Mouse (Mus musculus) limb, embryonic 13.5 days (tissue): ENCODE results near the gene Prrc2b. TPM values are rescaled to one million over a fixed set of nuclear protein-coding genes. Genes with fewer than 3 reads are reported as not detected.

ENCODE experiments used
- ATAC-seq: fragments of 200-750 bp; cut with Nextera tagmentation; 2 replicates; pipeline ENCODE4 v1.8.0; 2017; ENCODE audit warnings: low read depth, moderate number of reproducible peaks, moderate TSS enrichment; ENCODE audit not compliant: low FRiP score
- H3K27ac ChIP-seq: fragments of 300-500 bp; sonication (generic); 2 replicates; pipeline ENCODE4 v1.5.1; 2015; ENCODE audit warnings: inconsistent platforms, mild to moderate bottlenecking, moderate library complexity
- H3K27me3 ChIP-seq: fragments of 300-500 bp; sonication (generic); 2 replicates; pipeline ENCODE4 v1.6.1; 2015; ENCODE audit warnings: mild to moderate bottlenecking, inconsistent platforms
- H3K36me3 ChIP-seq: fragments of 300-500 bp; sonication (generic); 2 replicates; pipeline ENCODE4 v1.6.1; 2015; ENCODE audit warnings: inconsistent platforms, mild to moderate bottlenecking, moderate library complexity
- H3K4me1 ChIP-seq: fragments of 300-500 bp; sonication (generic); 2 replicates; pipeline ENCODE4 v1.6.1; 2015; ENCODE audit warnings: inconsistent platforms
- H3K4me2 ChIP-seq: fragments of 300-500 bp; sonication (generic); replicated peaks from 2 replicates; pipeline ENCODE4 v1.6.1; 2015; ENCODE audit warnings: inconsistent platforms, mild to moderate bottlenecking, moderate library complexity
- H3K4me3 ChIP-seq: fragments of 300-500 bp; sonication (generic); 2 replicates; pipeline ENCODE4 v1.5.1; 2015; ENCODE audit warnings: moderate library complexity, mild to moderate bottlenecking, inconsistent platforms
- H3K9ac ChIP-seq: fragments of 300-500 bp; sonication (generic); 2 replicates; pipeline ENCODE4 v1.6.1; 2015; ENCODE audit warnings: mild to moderate bottlenecking, inconsistent platforms
- H3K9me3 ChIP-seq: fragments of 300-500 bp; sonication (generic); 2 replicates; pipeline ENCODE4 v1.6.1; 2016; ENCODE audit warnings: inconsistent platforms
- WGBS: fragments of 180-500 bp; shearing (Covaris S2); methylation state at CpG from one replicate; pipeline ENCODE4 v1.1.7; 2015; 5-methylcytosine and 5-hydroxymethylcytosine counted together
- polyA plus RNA-seq: library from polyadenylated mRNA; unstranded; fragments of >200 nt; fragmentation: Nextera tagmentation; extraction: Ambion mirVana; gene quantifications from 2 replicates; pipeline ENCODE4 v1.2.1, GENCODE M21; 2015

Prrc2b gene
- polyA plus RNA-seq, 1 experiment from 2014 or later: 52.7 TPM

GRCm38 (mm10) chr2:32154334-32154997, 3.6 kb downstream of the Prrc2b start:
- H3K4me1 ChIP-seq: peaks cover 81% of the 10 kb centered on the region
- 24% methylated on average over 9 of the region's 9 CpGs for WGBS
- no peaks in the 10 kb centered on the region for H3K36me3 ChIP-seq
- ATAC-seq: no peak
- H3K9me3 ChIP-seq: no peaks in the 10 kb centered on the region
- H3K27ac ChIP-seq: 0 out of 2 replicates have a peak overlapping the region, but pooled peaks have one; percentile 44
- H3K4me2 ChIP-seq: peak overlapping the region; percentile 96
- peak overlapping the region; percentile 99 for H3K9ac ChIP-seq
- peak overlapping the region; percentile 92 for H3K4me3 ChIP-seq
- no peaks in the 10 kb centered on the region for H3K27me3 ChIP-seq

GRCm38 (mm10) chr2:32154998-32155541, 4.2 kb downstream of the Prrc2b start:
- ATAC-seq: no peak
- no peaks in the 10 kb centered on the region for H3K27me3 ChIP-seq
- H3K9me3 ChIP-seq: no peaks in the 10 kb centered on the region
- H3K36me3 ChIP-seq: peaks cover 5% of the 10 kb centered on the region; the same call in 1 of the 2 replicates
- H3K27ac ChIP-seq: peak overlapping the region; percentile 1; the same call in 1 of the 2 replicates
- H3K4me3 ChIP-seq: no peak overlapping the region
- H3K9ac ChIP-seq: peak overlapping the region; percentile 99; the same call in 1 of the 2 replicates
- peaks cover 85% of the 10 kb centered on the region for H3K4me1 ChIP-seq
- WGBS: 60% methylated on average over 7 of the region's 7 CpGs
- H3K4me2 ChIP-seq: peak overlapping the region; percentile 96

GRCm38 (mm10) chr2:32155614-32156013, 4.7 kb downstream of the Prrc2b start:
- WGBS: 44% methylated on average over 6 of the region's 6 CpGs
- no peak overlapping the region for H3K27ac ChIP-seq

GRCm38 (mm10) chr2:32156645-32157044, 5.8 kb downstream of the Prrc2b start:
- H3K36me3 ChIP-seq: peaks cover 11% of the 10 kb centered on the region
- H3K4me1 ChIP-seq: peaks cover 86% of the 10 kb centered on the region
- H3K9me3 ChIP-seq: no peaks in the 10 kb centered on the region
- no peak overlapping the region for H3K4me3 ChIP-seq
- peak overlapping the region; percentile 69 for H3K27ac ChIP-seq
- H3K27me3 ChIP-seq: no peaks in the 10 kb centered on the region
- WGBS: 53% methylated on average over 10 of the region's 10 CpGs
- peak overlapping the region; percentile 30 for H3K4me2 ChIP-seq
- H3K9ac ChIP-seq: peak overlapping the region; percentile 43
- no peak for ATAC-seq

More at GRCm38 (mm10) chr2:32155614-32156013, 4.7 kb downstream of the Prrc2b start:
- Histone ChIP-seq H3K9me3 (no peaks in the 10 kb centered on the region), H3K4me3 (no peak overlapping the region), H3K36me3 (peaks cover 11% of the 10 kb centered on the region), H3K27me3 (no peaks in the 10 kb centered on the region), H3K4me1 (peaks cover 86% of the 10 kb centered on the region), H3K4me2 (no peak overlapping the region), H3K9ac (no peak overlapping the region; the same call in 1 of the 2 replicates)
- ATAC-seq: no peak

- peaks cover 16% of the 10 kb centered on the region for H3K36me3 ChIP-seq
- H3K9me3 ChIP-seq: no peaks in the 10 kb centered on the region
- H3K9ac ChIP-seq: peak overlapping the region; percentile 43; the same call in 1 of the 2 replicates
- no peak for ATAC-seq
- 31% methylated on average over 4 of the region's 4 CpGs for WGBS
- no peak overlapping the region for H3K4me3 ChIP-seq
- peak overlapping the region; percentile 69 for H3K27ac ChIP-seq
- H3K4me2 ChIP-seq: peak overlapping the region; percentile 30
- no peaks in the 10 kb centered on the region for H3K27me3 ChIP-seq
- H3K4me1 ChIP-seq: peaks cover 82% of the 10 kb centered on the region
Observed at GRCm38 (mm10) chr2:32157328-32157727, 6.4 kb downstream of the Prrc2b start.

- Histone ChIP-seq H3K9ac (0 out of 2 replicates have a peak overlapping the region, but pooled peaks have one; percentile 48), H3K27ac (no peak overlapping the region), H3K36me3 (peaks cover 23% of the 10 kb centered on the region), H3K4me2 (no peak overlapping the region), H3K4me3 (no peak overlapping the region), H3K9me3 (no peaks in the 10 kb centered on the region), H3K27me3 (no peaks in the 10 kb centered on the region), H3K4me1 (peaks cover 74% of the 10 kb centered on the region)
- no peak for ATAC-seq
- WGBS: 75% methylated on average over 12 of the region's 12 CpGs
Observed at GRCm38 (mm10) chr2:32158616-32159239, 7.8 kb downstream of the Prrc2b start.

GRCm38 (mm10) chr2:32160525-32160924, 9.6 kb downstream of the Prrc2b start:
- WGBS: 90% methylated on average over 3 of the region's 3 CpGs
- Histone ChIP-seq H3K27ac (no peak overlapping the region), H3K4me3 (no peak overlapping the region), H3K9me3 (no peaks in the 10 kb centered on the region), H3K36me3 (peaks cover 23% of the 10 kb centered on the region), H3K9ac (no peak overlapping the region), H3K4me2 (no peak overlapping the region), H3K27me3 (no peaks in the 10 kb centered on the region), H3K4me1 (peaks cover 72% of the 10 kb centered on the region)
- no peak for ATAC-seq

- Histone ChIP-seq H3K9ac (no peak overlapping the region), H3K4me1 (peaks cover 71% of the 10 kb centered on the region), H3K36me3 (peaks cover 23% of the 10 kb centered on the region), H3K9me3 (no peaks in the 10 kb centered on the region), H3K27ac (no peak overlapping the region), H3K4me3 (no peak overlapping the region), H3K4me2 (no peak overlapping the region), H3K27me3 (no peaks in the 10 kb centered on the region)
- 81% methylated on average over 5 of the region's 5 CpGs for WGBS
- ATAC-seq: no peak
Observed at GRCm38 (mm10) chr2:32160967-32161366, 10.1 kb downstream of the Prrc2b start.

GRCm38 (mm10) chr2:32162102-32162501, 11.2 kb downstream of the Prrc2b start:
- Histone ChIP-seq H3K27ac (no peak overlapping the region), H3K36me3 (peaks cover 23% of the 10 kb centered on the region), H3K4me2 (no peak overlapping the region), H3K27me3 (no peaks in the 10 kb centered on the region), H3K4me1 (peaks cover 71% of the 10 kb centered on the region), H3K9me3 (no peaks in the 10 kb centered on the region), H3K4me3 (no peak overlapping the region), H3K9ac (no peak overlapping the region)
- 95% methylated on average over 8 of the region's 8 CpGs for WGBS
- no peak for ATAC-seq

GRCm38 (mm10) chr2:32162646-32163045, 11.8 kb downstream of the Prrc2b start:
- H3K27me3 ChIP-seq: no peaks in the 10 kb centered on the region
- H3K4me2 ChIP-seq: no peak overlapping the region
- no peak overlapping the region; the same call in 1 of the 2 replicates for H3K27ac ChIP-seq
- H3K4me1 ChIP-seq: peaks cover 71% of the 10 kb centered on the region
- no peak for ATAC-seq
- no peak overlapping the region for H3K9ac ChIP-seq
- no peaks in the 10 kb centered on the region for H3K9me3 ChIP-seq
- WGBS: 94% methylated on average over 4 of the region's 4 CpGs
- H3K36me3 ChIP-seq: peaks cover 23% of the 10 kb centered on the region
- H3K4me3 ChIP-seq: no peak overlapping the region

GRCm38 (mm10) chr2:32163057-32163456, 12.2 kb downstream of the Prrc2b start:
- Histone ChIP-seq H3K4me2 (no peak overlapping the region), H3K4me1 (peaks cover 72% of the 10 kb centered on the region), H3K27me3 (no peaks in the 10 kb centered on the region), H3K4me3 (no peak overlapping the region), H3K36me3 (peaks cover 23% of the 10 kb centered on the region), H3K9me3 (no peaks in the 10 kb centered on the region), H3K27ac (no peak overlapping the region; the same call in 1 of the 2 replicates), H3K9ac (no peak overlapping the region)
- no peak for ATAC-seq
- WGBS: 87% methylated on average over 3 of the region's 3 CpGs

- H3K27me3 ChIP-seq: no peaks in the 10 kb centered on the region
- no peaks in the 10 kb centered on the region for H3K9me3 ChIP-seq
- no peak overlapping the region for H3K27ac ChIP-seq
- WGBS: 69% methylated on average over 12 of the region's 12 CpGs
- H3K4me1 ChIP-seq: peaks cover 72% of the 10 kb centered on the region
- no peak overlapping the region for H3K4me3 ChIP-seq
- H3K36me3 ChIP-seq: peaks cover 23% of the 10 kb centered on the region
- no peak overlapping the region for H3K9ac ChIP-seq
- no peak overlapping the region for H3K4me2 ChIP-seq
- no peak for ATAC-seq
Observed at GRCm38 (mm10) chr2:32164503-32164902, 13.6 kb downstream of the Prrc2b start.
